Mouse (Mus musculus) heart, postnatal 0 days (tissue): ENCODE measurements around the gene Numb. TPM values are rescaled to one million over a fixed set of nuclear protein-coding genes. Genes with fewer than 3 reads are reported as not detected.

Source experiments
- ATAC-seq: fragments of 200-750 bp; cut with Nextera tagmentation; 2 replicates; pipeline ENCODE4 v1.8.0; 2017; ENCODE audit warnings: low read depth, moderate number of reproducible peaks, moderate library complexity; ENCODE audit not compliant: insufficient read depth
- DNase-seq: peaks from one replicate; pipeline ENCODE4 v3.0.0-alpha.2; 2016; ENCODE audit warnings: low spot score
- H3K27ac ChIP-seq: fragments of 300-500 bp; sonication (generic); 2 replicates; pipeline ENCODE4 v1.5.1; 2014; ENCODE audit warnings: low read depth, mild to moderate bottlenecking
- H3K27me3 ChIP-seq: fragments of 300-500 bp; sonication (generic); 2 replicates; pipeline ENCODE4 v1.6.1; 2014; ENCODE audit warnings: low read length, mixed read lengths; ENCODE audit not compliant: control insufficient read depth, insufficient read depth
- H3K36me3 ChIP-seq: fragments of 300-500 bp; sonication (generic); replicated peaks from 2 replicates; pipeline ENCODE4 v1.6.1; 2014; ENCODE audit warnings: low read length, mixed read lengths; ENCODE audit not compliant: control insufficient read depth, insufficient read depth
- H3K4me1 ChIP-seq: fragments of 300-500 bp; sonication (generic); 2 replicates; pipeline ENCODE4 v1.6.1; 2014; ENCODE audit warnings: antibody characterized with exemption; ENCODE audit not compliant: control insufficient read depth, insufficient read depth
- H3K4me2 ChIP-seq: fragments of 300-500 bp; sonication (generic); 2 replicates; pipeline ENCODE4 v1.6.1; 2014; ENCODE audit warnings: low read depth, mild to moderate bottlenecking, low read length, moderate library complexity
- H3K4me3 ChIP-seq: fragments of 300-500 bp; sonication (generic); 2 replicates; pipeline ENCODE4 v1.5.1; 2014; ENCODE audit warnings: low read depth, low read length
- H3K9ac ChIP-seq: fragments of 300-500 bp; sonication (generic); replicated peaks from 2 replicates; pipeline ENCODE4 v1.6.1; 2014; ENCODE audit warnings: low read depth, low read length, mixed read lengths
- H3K9me3 ChIP-seq: fragments of 300-500 bp; sonication (generic); replicated peaks from 2 replicates; pipeline ENCODE4 v1.6.1; 2016; ENCODE audit warnings: low read length; ENCODE audit not compliant: control insufficient read depth
- CTCF ChIP-seq: IDR thresholded peaks from 2 replicates; pipeline ENCODE4 v1.5.1; 2016; ENCODE audit warnings: antibody characterized with exemption, control low read depth, low read depth
- EP300 ChIP-seq: IDR thresholded peaks from 2 replicates; pipeline ENCODE4 v1.6.1; 2016; ENCODE audit warnings: antibody characterized with exemption, low read depth
- WGBS: fragments of 180-500 bp; shearing (Covaris S2); extraction: QIAGEN DNeasy Blood & Tissue Kit; methylation state at CpG from one replicate; pipeline ENCODE4 v1.1.7; 2014; 5-methylcytosine and 5-hydroxymethylcytosine counted together
- polyA plus RNA-seq: library from polyadenylated mRNA; unstranded; fragments of >200 nt; fragmentation: Nextera tagmentation; extraction: Ambion mirVana; gene quantifications from 2 replicates; pipeline ENCODE4 v1.2.1, GENCODE M21; 2015
- total RNA-seq: library from RNA; depleted of rRNA; stranded (reverse); fragments of >200 nt; gene quantifications from 2 replicates; pipeline ENCODE4 v1.2.3, GENCODE M21; 2014; ENCODE audit warnings: low replicate concordance

Numb gene
- total and polyA plus RNA-seq, 2 experiments from 2014 or later, result 19.0 to 42.1 TPM

- no peaks in the 10 kb centered on the region for H3K9me3 ChIP-seq
- no peaks in the 10 kb centered on the region for H3K27me3 ChIP-seq
- WGBS, result 78% methylated on average over 3 of the region's 3 CpGs
- TF ChIP-seq EP300 (no peak), CTCF (no peak)
- 0 out of 2 replicates have a peak, but pooled peaks cover 4% of the 10 kb centered on the region for H3K36me3 ChIP-seq
- no peak overlapping the region for H3K4me2 ChIP-seq
- ATAC-seq (no peak), DNase-seq (no peak)
- no peak overlapping the region for H3K9ac ChIP-seq
- H3K4me1 ChIP-seq, result no peaks in the 10 kb centered on the region
- no peak overlapping the region for H3K4me3 ChIP-seq
- no peak overlapping the region for H3K27ac ChIP-seq
Observed at GRCm38 (mm10) chr12:83861880-83862279, 59.9 kb downstream of the Numb start.

- Histone ChIP-seq H3K9me3 (no peaks in the 10 kb centered on the region), H3K36me3 (0 out of 2 replicates have a peak, but pooled peaks cover 4% of the 10 kb centered on the region), H3K4me3 (no peak overlapping the region), H3K4me1 (no peaks in the 10 kb centered on the region), H3K27me3 (no peaks in the 10 kb centered on the region), H3K27ac (no peak overlapping the region), H3K4me2 (no peak overlapping the region), H3K9ac (no peak overlapping the region)
- ATAC-seq, result no peak
- no peak for TF ChIP-seq EP300
- TF ChIP-seq CTCF, result no peak
- DNase-seq, result no peak
Observed at GRCm38 (mm10) chr12:83860688-83861087, 61.0 kb downstream of the Numb start.

GRCm38 (mm10) chr12:83858052-83858451 is 63.7 kb downstream of the Numb start:
- no peak overlapping the region for H3K4me2 ChIP-seq
- no peaks in the 10 kb centered on the region for H3K9me3 ChIP-seq
- H3K9ac ChIP-seq, result no peak overlapping the region
- H3K4me3 ChIP-seq, result no peak overlapping the region
- no peak for ATAC-seq
- DNase-seq, result no peak
- no peak overlapping the region for H3K27ac ChIP-seq
- 0 out of 2 replicates have a peak, but pooled peaks cover 4% of the 10 kb centered on the region for H3K36me3 ChIP-seq
- WGBS, result 93% methylated on average over 2 of the region's 2 CpGs
- TF ChIP-seq CTCF, result no peak
- no peak for TF ChIP-seq EP300
- no peaks in the 10 kb centered on the region for H3K4me1 ChIP-seq
- no peaks in the 10 kb centered on the region for H3K27me3 ChIP-seq

GRCm38 (mm10) chr12:83855211-83855610 is 66.5 kb downstream of the Numb start:
- Histone ChIP-seq H3K9me3 (no peaks in the 10 kb centered on the region), H3K4me3 (no peak overlapping the region), H3K27me3 (no peaks in the 10 kb centered on the region), H3K36me3 (0 out of 2 replicates have a peak, but pooled peaks cover 4% of the 10 kb centered on the region), H3K27ac (no peak overlapping the region), H3K4me2 (no peak overlapping the region), H3K9ac (no peak overlapping the region), H3K4me1 (no peaks in the 10 kb centered on the region; the same call in 1 of the 2 replicates)
- no peak for DNase-seq
- 86% methylated on average over 1 of the region's 1 CpGs for WGBS
- no peak for ATAC-seq
- TF ChIP-seq EP300, result no peak
- TF ChIP-seq CTCF, result no peak

- ATAC-seq (no peak), DNase-seq (no peak)
- Histone ChIP-seq H3K36me3 (0 out of 2 replicates have a peak, but pooled peaks cover 2% of the 10 kb centered on the region), H3K9ac (no peak overlapping the region), H3K4me2 (no peak overlapping the region), H3K9me3 (no peaks in the 10 kb centered on the region), H3K4me3 (no peak overlapping the region), H3K27ac (no peak overlapping the region), H3K4me1 (no peaks in the 10 kb centered on the region; the same call in 1 of the 2 replicates), H3K27me3 (no peaks in the 10 kb centered on the region)
- WGBS, result 86% methylated on average over 3 of the region's 3 CpGs
- TF ChIP-seq CTCF, result no peak
- TF ChIP-seq EP300, result no peak
Observed at GRCm38 (mm10) chr12:83854281-83854680, 67.5 kb downstream of the Numb start.
